Mouse (Mus musculus) lung, postnatal 25 days (tissue): Measurements from ENCODE around the gene Gemin2.
"Not testable (repeated sequence)": the region's sequence is repeated elsewhere in the genome, so short reads cannot be mapped to it uniquely, and the experiment has no call there.

Experiments
- DNase-seq: peaks from one replicate; pipeline ENCODE4 v3.0.0; 2022; ENCODE audit warnings: low spot score

The Gemin2 gene

DNA sequence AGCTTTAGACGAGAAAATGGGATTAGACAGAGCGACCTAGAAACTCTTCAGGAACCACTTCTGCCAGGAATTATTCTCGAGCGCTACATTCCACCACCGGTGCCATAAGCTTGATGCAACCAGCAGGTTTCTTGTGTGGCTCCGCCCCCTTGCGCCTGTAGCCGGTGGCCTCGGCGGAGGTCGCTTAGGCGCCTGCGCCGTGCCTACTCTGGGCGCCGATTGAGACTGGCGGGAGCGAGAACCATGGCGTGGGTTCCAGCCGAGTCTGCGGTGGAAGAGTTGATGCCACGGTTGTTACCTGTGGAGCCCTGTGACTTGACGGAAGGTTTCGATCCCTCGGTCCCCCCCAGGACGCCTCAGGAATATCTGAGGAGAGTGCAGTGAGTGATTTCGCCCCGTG lies at the start of gene Gemin2:
TSS of gene Gemin2 (plus strand) at position 160 of the 400 bp plus-strand sequence.
- DNase-seq: peak; percentile 94

DNA sequence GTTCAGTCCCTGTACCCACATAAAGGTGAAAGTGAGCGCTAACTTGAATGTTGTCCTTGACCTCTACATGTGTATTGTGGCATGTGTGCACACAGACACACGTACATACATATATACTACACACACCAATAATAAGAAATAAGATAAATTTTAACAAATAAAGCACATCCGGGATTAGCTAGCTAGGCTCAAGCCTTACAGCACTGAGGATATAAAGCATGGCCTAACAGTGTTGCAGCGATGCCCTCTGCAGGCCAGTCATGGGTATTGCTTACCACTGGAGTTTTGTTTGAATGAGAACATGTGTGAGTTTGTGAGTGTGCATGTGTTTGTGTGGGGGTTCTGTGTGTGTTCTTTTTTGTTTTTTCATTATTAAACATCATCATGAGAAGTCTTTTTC lies 48.6 kb upstream of the Gemin2 start:
- no peak for DNase-seq

DNA sequence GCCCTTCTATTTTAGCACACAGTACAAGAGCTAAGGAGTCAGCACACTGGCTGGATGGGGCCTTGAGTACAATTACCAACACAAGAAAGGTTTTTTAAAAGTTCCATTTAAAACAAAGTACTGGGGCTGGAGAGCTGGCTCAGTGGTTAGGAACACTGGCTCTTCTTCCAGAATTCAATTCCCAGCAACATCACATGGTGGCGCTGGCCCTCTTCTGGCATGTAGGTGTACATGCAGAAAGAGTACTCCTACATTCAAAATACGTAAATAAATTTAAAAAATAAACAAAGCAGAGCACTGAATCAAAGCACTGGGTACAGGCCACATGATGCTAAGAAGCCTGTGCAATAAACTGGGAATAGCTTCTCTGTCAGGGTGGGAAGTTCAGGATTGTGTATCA lies 36.2 kb upstream of the Gemin2 start:
- DNase-seq: no peak

DNA sequence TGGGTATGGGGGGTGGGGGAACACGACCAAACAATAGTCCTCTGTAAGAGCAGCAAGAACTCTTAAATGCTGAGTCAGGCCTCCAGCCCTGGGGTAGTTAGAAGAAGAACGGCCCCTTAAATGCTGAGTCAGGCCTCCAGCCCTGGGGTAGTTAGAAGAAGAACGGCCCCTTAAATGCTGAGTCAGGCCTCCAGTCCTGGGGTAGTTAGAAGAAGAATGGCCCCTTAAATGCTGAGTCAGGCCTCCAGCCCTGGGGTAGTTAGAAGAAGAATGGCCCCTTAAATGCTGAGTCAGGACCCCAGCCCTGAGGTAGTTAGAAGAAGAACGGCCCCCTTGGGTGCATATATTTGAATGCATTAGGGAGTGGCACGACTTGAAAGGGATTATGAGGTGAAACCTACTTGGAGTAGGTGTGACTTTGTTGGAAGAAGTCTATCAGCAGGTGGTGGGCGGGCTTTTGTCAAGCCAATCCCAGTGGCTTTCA lies 32.0 kb upstream of the Gemin2 start:
- DNase-seq: not testable (repeated sequence)

DNA sequence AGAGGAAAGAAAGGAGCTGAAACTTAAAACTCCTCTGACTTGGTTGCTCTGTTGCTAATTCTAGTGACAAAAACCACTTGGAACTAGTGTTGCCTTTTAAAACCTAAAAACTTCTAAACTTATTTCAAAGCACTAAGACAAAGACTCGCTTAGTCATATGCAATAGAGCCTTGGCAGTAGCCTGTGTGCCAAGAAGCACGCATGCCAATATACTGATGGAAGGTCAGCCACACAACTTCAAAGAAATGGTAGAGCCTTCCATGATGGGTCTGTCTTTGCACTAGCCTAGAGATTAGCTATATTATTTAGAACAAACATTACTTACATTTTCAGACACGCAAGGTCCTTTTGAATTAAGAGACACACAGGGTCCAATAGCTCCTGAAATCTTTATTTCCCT lies 27.4 kb upstream of the Gemin2 start:
- DNase-seq: no peak

DNA sequence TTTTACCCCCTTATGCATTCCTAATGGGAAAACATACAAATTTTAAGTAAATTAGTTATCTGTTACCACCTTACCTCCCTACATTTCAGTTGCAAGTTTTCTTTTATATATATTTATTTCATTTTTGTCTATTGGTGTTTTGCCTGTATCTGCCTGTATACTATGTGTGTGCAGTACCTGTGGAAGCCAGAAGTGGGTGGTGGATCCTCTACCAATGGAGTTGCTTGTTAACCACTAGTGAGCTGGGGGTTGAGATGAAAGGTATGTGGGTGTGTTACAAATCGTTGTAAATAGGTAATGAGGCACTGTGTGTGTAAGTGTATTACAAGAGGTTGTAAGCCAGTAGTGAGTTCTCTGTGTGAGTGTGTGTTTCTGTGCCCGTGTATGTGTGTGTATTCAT lies 2.7 kb upstream of the Gemin2 start:
- peak; percentile 4 for DNase-seq

DNA sequence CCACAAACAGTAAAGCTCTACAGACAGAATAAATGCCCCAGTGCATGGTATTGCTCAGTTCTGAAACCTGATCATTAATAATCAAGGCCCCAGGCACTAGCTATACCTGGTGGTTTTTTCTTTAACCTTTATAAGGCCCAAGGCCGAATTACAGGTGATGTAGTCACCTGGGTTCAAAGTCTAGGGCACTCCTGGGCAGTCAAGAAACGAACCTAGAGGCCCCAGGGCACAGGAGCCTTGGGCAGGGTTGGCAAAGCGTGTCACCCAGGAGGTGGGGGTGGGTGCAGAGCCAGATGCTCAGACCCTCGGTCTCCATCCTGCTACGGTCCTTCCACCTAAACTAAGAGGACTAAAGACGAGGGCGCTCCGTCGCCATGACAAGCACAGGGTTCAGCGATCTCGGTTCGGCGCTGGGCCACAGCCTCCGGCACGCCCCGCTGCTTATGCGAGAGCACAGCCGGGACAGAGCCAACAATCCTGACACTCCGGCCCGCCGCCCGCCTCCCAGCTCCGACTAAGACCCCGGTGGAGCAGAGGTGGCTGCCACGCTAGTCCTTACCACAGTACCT lies 1.8 kb upstream of the Gemin2 start:
- no peak for DNase-seq

DNA sequence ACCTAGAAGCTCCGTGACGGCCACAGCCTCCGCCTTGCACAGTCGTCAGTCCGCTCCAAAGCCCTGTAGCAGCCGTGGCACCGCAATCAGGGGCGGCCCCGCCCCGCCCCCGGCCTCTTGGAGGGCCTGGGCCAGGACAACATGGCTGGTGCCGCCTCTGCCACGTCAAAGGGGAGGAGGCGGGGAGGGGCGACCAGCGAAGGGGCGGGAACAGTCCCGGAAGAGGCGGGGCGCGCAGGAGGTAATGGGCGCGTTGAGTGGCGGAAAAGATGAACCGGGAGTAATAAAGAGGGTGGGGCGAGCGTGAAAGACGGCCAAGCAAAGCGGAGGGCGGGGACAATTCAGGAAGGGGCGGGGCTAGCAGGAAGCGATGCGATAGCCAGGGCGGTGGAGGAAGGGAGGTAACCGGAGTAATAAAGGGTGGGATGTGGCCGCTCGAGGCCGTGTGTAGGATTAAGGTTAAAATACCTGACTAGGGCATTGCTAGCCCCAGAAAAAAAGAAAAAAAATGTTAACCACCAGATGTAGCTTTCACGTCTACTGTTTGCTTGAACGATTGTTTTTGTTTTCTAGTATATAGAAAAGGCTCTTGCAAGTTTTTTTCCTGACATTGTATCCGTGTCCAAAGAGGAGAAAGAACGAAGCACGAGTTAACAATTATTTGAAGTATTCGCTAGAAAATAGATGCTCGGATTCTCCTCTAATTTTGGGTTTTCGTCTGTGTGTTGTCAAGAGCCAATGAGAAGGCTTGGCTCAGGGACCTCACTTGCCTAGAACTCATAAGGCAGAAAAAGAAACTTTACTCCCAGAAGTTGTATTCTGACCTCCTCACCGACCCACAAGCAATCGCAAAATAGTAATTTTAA lies 1.1 kb upstream of the Gemin2 start, which contains the start of gene Sec23a:
TSS of gene Sec23a (minus strand) at position 174 of the 866 bp plus-strand sequence.
- DNase-seq: peak; percentile 98

DNA sequence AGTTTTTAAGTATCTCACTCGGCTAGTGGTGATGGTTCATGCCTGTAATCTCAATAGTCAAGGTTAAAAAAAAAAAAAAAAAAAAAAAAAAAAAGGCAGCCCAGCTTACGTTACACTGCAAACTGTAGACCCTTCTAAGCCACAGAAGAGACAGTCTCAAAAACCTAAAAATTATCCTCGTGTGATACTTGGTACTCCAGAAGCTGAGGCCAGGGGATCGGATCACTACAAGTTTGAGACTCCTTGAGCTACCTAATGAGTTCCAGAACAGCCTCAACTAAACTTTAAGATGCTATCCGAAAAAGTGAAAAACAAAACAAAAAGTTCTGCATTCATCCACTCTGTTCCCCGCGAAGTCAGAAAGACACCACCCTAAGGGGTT lies 492 bp upstream of the Gemin2 start:
- DNase-seq: peak; percentile 12

DNA sequence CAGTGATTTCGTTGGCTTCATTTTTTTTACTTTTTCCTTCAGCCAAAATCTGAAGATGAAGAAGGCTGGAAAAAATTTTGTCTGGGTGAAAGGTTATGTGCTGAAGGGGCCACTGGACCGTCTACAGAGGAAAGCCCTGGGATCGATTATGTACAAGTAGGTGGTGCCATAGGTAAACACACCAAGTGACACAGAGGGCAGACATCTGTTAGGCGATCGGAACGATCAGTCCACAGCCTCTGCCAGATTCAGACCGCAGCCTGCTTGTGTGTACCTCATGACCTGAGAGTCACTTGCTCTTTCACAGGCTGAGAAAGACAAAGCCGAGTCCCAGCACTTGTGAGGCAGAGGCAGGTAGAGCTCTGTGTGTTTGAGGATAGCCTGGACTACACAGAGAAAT lies 4.8 kb downstream of the Gemin2 start:
- no peak for DNase-seq

DNA sequence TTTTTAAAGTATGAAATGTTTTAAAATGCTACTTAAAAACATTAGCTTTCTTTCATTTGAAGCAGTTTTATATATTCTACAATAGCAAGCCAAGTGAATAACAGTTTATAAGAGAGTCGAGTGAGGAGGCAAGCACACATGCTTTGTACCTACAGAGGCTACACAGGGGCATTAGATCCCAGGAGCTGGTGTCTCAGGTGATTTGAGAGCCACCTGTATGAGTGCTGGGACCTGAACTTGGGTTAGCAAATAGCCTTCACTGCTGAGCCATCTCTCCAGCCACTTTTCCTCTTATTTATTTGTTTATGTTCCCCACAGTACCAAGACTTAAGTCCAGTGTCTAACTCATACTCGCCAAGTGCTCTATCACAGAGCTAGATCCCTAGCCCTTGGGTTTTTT lies 6.7 kb downstream of the Gemin2 start:
- DNase-seq: no peak

DNA sequence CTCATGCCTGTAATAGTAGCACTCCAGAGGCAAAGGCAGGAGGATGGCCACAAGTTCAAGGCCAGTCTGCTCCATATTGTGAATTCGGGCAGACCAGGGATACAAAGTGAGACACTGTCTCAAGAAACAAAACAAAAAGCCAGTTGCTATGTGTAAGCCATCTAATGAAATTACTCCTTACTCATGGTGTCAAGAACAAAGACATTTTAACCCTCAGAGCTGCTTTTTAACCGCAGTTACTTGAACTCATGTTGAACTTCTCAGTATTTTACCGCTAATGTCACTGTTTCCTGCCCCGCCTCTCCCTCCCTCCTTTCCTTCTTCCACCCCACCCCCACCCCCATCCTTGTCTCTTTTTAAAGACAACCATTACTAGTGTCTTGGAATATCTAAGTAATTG lies 8.1 kb downstream of the Gemin2 start:
- no peak for DNase-seq

DNA sequence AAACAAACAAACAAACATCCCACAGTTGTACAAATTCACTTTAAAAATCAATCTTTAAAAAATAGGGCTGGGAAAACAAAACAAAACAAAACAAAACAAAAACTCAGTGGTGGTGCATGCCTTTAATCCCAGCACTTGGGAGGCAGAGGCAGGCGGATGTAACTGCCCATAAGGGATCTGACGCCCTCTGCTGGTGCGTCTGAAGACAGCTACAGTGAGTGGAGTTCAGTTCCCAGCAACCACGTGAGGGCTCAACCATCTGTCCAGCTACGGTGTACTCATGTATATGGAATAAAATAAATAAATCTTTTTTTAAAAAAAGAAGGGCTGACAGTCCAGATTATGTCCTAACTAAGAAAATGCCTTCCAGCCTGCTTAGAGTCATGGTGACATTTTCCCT lies 18.9 kb downstream of the Gemin2 start:
- DNase-seq: no peak

DNA sequence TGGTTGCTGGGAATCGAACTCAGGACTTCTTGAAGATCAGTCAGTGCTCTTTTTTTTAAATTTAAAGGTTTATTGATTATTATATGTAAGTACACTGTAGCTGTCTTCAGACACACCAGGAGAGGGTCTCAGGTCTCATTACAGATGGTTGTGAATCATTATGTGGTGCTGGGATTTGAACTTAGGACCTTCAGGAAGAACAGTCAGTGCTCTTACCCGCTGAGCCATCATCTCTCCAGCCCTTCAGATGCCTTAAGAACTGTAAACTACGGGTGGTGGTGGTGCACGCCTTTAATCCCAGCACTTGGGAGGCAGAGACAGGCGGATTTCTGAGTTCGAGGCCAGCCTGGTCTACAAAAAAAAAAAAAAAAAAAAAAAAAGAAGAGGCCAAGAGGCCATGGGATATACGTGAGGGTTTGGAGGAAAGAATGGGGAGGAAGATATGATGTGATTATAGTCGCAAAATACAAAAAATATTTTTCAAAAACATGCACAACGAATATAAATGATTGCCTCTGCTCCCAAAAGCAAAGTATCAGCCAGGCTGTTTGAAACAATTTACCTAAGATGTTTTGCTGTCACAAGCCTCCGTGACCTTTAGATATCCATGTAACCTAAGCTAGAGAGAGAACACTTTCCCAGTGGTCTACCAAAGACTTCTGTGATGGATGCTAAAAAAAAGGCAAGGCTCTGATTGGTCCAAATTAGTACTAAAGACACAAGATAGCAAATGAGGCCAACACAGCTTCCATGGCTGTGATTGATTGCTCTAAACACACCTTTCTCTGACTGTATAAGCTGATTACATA lies 26.2 kb downstream of the Gemin2 start:
- DNase-seq: no peak

DNA sequence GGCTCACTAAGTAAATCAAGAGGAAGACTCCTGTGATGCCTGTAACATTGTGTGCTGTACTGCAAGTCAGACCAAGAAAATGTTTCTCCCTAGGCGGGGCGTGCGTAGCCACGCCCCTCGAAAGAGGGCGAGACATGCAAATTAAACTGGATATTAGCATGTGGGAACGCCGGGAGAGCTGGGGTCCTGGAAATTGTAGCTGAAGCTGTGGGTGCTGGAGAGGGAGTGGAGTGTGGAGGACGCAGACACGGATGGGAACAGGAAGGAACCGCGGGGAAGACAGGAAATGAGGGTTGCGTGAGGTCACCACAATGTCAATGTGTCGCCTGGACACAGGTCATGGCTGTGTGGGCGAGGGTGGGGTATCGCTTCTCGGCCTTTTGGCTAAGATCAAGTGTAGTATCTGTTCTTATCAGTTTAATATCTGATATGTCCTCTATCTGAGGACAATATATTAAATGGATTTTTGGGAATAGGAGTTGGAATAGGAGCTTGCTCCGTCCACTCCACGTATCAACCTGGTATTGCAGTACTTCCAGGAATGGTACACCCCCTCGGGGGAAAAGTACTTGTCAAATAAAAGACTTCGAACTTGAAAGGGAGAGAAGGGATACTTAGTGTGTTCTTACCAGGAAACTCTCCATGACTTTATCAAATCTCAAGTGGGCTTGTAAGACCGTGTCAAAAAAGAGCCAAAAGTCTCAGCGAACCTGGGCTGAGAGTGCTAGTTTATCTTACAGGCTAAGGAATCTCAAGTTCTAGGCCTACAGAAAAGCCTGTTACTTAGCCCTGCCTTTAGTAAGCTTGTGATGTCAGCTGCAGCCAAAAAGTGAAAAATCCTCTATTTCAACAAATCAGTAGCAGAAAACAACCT lies 27.0 kb downstream of the Gemin2 start:
- peak; percentile 50 for DNase-seq

DNA sequence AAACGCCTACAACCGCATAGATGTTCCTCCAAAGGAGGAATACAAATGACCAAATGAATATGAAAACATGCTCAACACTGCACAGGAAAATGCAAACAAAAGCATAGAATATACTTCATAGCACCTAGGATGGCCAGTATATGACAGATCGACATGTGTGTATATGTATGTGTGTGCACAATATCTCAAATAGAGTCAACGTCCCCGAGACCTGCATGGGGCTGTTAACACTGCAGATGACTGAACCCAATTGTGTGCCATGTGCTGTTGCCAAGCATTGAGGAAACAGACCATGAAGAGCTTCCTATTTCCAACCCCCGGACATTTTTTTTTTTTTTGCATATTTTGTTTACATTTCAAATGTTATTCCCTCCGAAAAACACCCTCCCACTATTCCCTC lies 27.7 kb downstream of the Gemin2 start:
- DNase-seq: peak; percentile 8

DNA sequence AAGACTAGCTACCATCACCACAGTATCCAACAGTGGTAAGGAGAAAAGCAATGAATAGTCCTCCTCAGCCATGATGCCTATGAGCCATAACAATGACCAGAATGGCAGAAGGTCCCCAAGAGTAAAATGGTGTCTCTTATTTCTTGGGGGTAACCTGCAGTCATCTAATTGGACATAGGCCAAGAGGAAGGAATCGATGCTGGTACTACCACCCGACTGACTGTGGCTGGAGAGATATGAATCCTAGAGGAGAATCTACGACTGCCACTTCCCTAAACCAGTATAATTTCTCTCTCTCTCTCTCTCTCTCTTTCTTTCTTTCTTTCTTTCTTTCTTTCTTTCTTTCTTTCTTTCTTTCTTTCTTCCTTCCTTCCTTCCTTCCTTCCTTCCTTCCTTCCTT lies 39.3 kb downstream of the Gemin2 start:
- DNase-seq: no peak

DNA sequence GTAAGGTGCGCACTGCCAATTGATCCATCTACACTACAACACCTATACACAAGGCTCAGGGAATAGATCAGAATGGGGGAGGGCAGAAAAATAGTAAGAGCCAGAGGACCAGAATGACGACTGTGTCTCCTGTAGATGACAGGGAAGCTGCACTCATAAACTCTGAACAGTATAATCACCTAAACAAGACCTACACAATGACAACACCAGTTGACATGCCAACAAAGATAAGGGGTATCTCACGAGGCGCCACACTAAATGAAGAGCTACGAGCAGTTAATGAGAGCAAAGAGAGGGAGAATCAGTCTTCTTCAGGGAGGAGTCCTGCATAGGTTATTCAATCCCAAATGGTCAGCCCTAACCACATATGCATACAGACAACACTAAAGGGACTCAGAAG lies 40.0 kb downstream of the Gemin2 start:
- DNase-seq: no peak

DNA sequence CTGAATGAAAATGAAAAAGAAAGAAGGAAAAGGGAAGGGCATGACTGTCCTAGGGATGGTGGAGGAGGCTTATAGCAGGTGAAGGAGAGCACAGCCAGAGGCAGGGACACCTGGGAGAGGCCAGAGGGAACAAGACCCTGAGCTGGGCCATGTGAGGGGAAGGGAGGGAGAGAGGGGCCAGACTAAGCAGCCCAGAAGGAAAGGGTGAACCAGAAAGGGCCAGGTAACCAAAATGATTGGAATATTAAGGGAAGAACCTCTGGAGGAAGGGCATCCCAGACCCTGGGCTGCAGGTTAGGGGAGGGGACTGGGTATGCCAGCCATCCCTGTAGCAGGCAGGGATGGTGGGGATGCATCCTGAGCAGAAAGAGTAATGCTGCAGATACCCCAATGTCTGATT lies 40.8 kb downstream of the Gemin2 start:
- DNase-seq: no peak

DNA sequence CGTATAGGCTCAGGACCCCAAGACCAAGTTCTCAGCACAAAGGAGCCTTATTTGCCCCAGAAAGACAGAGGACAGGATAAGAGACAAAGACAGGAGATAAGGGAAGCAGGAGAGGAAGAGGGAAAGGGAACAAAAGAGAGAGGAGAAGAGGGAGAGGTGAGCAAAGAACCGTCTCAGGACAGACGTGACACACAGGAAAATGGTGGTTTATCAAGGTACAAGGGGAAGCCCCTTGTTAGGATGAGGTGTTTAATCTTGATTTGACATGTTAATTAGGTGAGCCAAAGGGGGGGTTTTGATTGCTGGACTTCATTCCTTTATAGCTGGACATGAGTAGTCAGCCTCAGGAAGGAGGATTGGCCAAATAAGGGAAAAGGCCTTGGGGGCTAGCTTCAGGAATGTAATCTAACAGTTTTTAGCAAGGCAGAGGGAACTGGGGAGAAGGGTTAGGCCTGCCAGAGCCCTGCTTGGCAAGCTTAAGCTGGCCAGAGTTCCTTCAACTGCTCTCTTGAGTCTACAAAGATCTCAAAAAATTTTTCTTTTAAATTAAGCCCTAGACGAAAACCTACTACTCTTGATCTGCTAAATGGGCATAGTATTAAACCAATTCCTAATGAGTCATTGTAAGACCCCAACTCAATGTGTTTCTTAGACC lies 42.1 kb downstream of the Gemin2 start:
- no peak for DNase-seq

DNA sequence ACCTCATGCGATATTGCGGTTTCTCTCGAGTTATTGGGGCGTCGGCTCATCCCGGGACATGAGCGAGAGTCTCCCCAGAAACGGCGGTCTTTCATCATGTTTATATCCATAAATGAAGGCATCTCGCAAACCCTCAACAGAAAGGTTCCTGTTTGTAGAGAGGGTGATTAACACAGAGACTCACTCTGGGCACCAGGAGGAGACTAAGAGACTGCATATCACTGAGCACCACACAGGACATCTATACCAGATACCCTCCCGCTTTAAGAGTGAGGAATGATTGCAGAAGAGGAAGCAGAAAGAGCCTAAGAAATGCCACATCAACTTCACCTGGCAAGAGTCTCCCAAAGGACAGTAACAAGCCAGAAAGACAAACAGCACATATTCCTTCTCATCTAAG lies 43.0 kb downstream of the Gemin2 start:
- no peak for DNase-seq
